Comparison of ENCODE assay signal across 25 mouse cellular contexts in the genomic region with DNA sequence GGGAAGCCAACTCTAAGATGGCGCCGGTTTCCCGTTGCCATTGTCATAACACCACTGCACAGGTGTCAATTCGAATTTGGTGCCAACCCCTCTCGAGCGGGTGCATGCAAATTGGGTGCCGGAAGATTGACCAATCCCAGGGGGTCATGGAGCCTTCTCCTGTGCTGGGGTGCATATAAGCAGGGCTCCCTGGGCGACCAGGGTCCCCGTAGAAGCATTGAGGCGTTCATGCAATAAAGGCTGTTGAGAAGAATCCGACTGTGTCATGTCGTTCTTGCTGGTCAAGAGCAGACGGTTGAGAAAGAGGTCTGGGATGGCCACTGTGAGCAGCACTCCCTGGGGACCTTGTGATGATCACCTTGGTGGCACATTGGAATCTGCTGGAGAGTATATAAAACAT.
"Had no signal": no experiment of that assay in that cellular context is flagged by ENCODE, and none has a peak within 500 bp of the region (broad histone marks: within the 10 kb centered on the region; RNA-seq: fewer than 3 reads in every experiment).

No protein-coding gene starts in this region.

- H3K9ac ChIP-seq: forebrain, postnatal 0 days; heart, embryonic 12.5 days; hindbrain, embryonic 13.5 days; hindbrain, embryonic 15.5 days; kidney, embryonic 15.5 days; limb, embryonic 13.5 days; limb, embryonic 15.5 days; liver, embryonic 13.5 days had no signal

- H3K4me2 ChIP-seq: heart, embryonic 12.5 days; hindbrain, embryonic 13.5 days; hindbrain, embryonic 15.5 days; kidney, embryonic 15.5 days; limb, embryonic 13.5 days; limb, embryonic 15.5 days; liver, embryonic 11.5 days; liver, embryonic 13.5 days had no signal

- H3K4me3 ChIP-seq: heart, adult 2 months; heart, embryonic 12.5 days; hindbrain, embryonic 13.5 days; hindbrain, embryonic 15.5 days; kidney, embryonic 15.5 days; limb, embryonic 13.5 days; limb, embryonic 15.5 days; liver, embryonic 13.5 days had no signal

- H3K9me3 ChIP-seq: hindbrain, embryonic 15.5 days; kidney, embryonic 15.5 days; limb, embryonic 15.5 days; liver, embryonic 13.5 days had no signal

- DNase-seq: forebrain, postnatal 0 days; gastrocnemius, postnatal 14 days; gastrocnemius, postnatal 36 days; heart, adult 2 months; heart, postnatal 10 days; heart, postnatal 36 days; kidney, adult 11 months; kidney, adult 2 months; kidney, adult 9 months; kidney, postnatal 14 days; kidney, postnatal 36 days; layer of hippocampus, adult 9-11 months; layer of hippocampus, postnatal 36 days; left cerebral cortex, postnatal 4 days; liver, embryonic 13.5 days had no signal

- H3K36me3 ChIP-seq: hindbrain, embryonic 15.5 days; limb, embryonic 15.5 days had no signal

- H3K27ac ChIP-seq: heart, adult 2 months; hindbrain, embryonic 13.5 days; hindbrain, embryonic 15.5 days; hindbrain, postnatal 0 days; kidney, embryonic 15.5 days; kidney, postnatal 0 days; limb, embryonic 13.5 days; limb, embryonic 15.5 days; liver, embryonic 13.5 days had no signal

- H3K27me3 ChIP-seq: heart, embryonic 12.5 days; hindbrain, embryonic 13.5 days; hindbrain, embryonic 15.5 days; kidney, embryonic 15.5 days; limb, embryonic 13.5 days; limb, embryonic 15.5 days; liver, embryonic 13.5 days had no signal

- H3K4me1 ChIP-seq: heart, embryonic 12.5 days; hindbrain, embryonic 13.5 days; hindbrain, embryonic 15.5 days; kidney, embryonic 15.5 days; limb, embryonic 13.5 days; limb, embryonic 15.5 days had no signal

- ATAC-seq: forebrain, postnatal 0 days; hindbrain, postnatal 0 days; intestine, embryonic 16.5 days had no signal
